Mouse (Mus musculus): ENCODE results near the gene Rbm5. TPM values are rescaled to one million over a fixed set of nuclear protein-coding genes. Genes with fewer than 3 reads are reported as not detected.

Rbm5 gene
- 334 TPM for polyA plus RNA-seq (2015; fragmentation: Illumina TruSeq; extraction: RNeasy Lipid Tissue Mini Kit (QIAGEN cat#74804); ENCODE audit: insufficient read depth, low replicate concordance)

DNA sequence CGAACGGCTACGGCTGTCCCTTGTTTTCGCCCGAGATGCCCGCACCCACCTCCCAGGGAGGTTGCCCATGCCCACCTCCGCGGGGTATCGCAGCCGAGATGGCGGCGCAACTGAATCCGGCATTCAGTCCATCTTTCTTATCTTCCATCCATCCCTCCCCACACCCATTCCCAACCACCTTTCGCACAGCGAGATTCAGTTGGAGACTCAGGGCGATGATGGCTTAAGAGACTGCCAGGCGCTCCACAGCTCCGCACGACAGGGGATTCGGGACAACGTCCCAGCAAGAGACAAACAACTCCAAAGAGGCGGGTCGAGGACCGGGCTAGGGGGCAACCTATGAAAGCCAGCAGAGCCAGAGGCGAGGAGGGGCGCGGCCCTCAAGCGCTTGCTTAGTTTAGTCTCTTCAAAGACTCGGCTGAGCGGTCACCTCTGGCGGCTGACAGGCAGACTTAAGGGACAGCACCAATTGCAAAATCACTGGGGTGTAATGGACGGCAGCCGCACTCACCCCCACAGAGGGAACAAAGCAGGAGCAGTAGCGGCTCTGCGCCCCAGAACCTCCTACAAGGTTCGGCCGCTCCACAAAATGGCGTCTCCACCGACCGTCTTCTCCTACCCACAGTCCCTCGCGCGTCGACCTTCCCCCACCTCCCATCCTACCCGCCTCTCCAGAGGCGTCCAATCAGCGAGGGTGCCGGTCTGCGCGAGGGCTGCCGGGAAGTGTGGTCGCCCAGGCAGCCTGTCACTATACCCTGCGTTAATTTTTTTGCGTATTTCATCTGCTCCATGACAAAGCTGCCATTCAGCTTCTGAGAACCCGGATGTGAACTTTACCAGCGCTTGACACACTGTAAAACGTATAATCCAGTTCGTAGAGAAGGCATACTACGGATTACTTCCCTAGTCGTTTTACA is at the start of gene Rbm5:
Rbm5 (minus strand) TSS at position 623 of the 917 bp plus-strand sequence.

DNA sequence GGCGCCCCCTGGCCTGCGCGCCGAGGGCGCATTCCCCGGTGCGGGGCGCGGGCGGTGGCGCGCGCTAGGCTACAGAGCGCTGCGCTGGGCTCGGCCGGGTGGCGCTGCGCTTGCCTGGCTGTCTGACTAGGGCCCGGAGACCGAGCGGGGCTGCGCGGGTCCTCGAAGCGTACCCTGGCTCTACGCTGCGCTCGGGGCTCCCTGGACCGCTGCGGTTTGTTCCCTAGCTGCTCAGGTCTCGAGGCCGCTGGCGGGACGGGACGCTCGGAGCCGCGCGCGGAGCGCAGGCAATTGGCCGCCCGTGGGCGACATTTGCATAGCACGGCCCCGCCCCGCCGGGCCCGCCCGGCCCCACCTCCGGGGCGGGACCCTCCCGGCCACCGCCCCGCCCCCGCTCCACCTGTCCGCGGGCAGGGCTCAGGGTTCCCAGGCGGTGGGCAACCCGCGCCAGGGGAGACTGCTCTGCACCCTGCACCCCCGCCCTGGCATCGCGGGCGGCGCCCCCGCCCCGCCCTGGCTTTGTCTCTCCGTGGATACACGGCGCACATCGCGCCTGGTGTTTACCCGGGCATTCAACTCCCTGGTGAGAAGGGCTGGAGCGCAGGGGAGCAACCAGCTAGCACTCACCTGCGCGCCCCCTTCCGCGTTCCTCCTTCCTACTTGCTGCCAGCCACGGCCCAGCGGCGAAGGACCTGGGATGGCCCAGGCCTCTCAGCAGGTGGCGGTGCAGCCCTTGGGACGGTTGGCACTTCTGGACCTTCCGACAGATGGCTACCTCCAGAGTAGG is 60.9 kb downstream of the Rbm5 start, which contains the start of gene Sema3f:
Sema3f (minus strand) TSS at position 779 of the 787 bp plus-strand sequence.

Other genes starting within 250 kb of the Rbm5 start
- gene Tmem115, start 237.1 kb downstream of the Rbm5 start, polyA plus RNA-seq (2015; fragmentation: Illumina TruSeq; extraction: RNeasy Lipid Tissue Mini Kit (QIAGEN cat#74804); ENCODE audit: insufficient read depth, low replicate concordance), result 5.3 TPM
- gene Cyb561d2, start 228.8 kb downstream of the Rbm5 start, polyA plus RNA-seq (2015; fragmentation: Illumina TruSeq; extraction: RNeasy Lipid Tissue Mini Kit (QIAGEN cat#74804); ENCODE audit: insufficient read depth, low replicate concordance), result 11.6 TPM
- 20.9 TPM for gene Nprl2, start 228.8 kb downstream of the Rbm5 start, polyA plus RNA-seq (2015; fragmentation: Illumina TruSeq; extraction: RNeasy Lipid Tissue Mini Kit (QIAGEN cat#74804); ENCODE audit: insufficient read depth, low replicate concordance)
- 0.14 TPM for gene Zmynd10, start 223.7 kb downstream of the Rbm5 start, polyA plus RNA-seq (2015; fragmentation: Illumina TruSeq; extraction: RNeasy Lipid Tissue Mini Kit (QIAGEN cat#74804); ENCODE audit: insufficient read depth, low replicate concordance)
- 39.0 TPM for gene Rassf1, start 219.4 kb downstream of the Rbm5 start, polyA plus RNA-seq (2015; fragmentation: Illumina TruSeq; extraction: RNeasy Lipid Tissue Mini Kit (QIAGEN cat#74804); ENCODE audit: insufficient read depth, low replicate concordance)
- gene Tusc2, start 207.7 kb downstream of the Rbm5 start, polyA plus RNA-seq (2015; fragmentation: Illumina TruSeq; extraction: RNeasy Lipid Tissue Mini Kit (QIAGEN cat#74804); ENCODE audit: insufficient read depth, low replicate concordance), result 30.9 TPM
- 3.6 TPM for gene Hyal2, start 203.1 kb downstream of the Rbm5 start, polyA plus RNA-seq (2015; fragmentation: Illumina TruSeq; extraction: RNeasy Lipid Tissue Mini Kit (QIAGEN cat#74804); ENCODE audit: insufficient read depth, low replicate concordance)
- 4.6 TPM for gene Hyal1, start 194.1 kb downstream of the Rbm5 start, polyA plus RNA-seq (2015; fragmentation: Illumina TruSeq; extraction: RNeasy Lipid Tissue Mini Kit (QIAGEN cat#74804); ENCODE audit: insufficient read depth, low replicate concordance)
- gene Naa80, start 192.1 kb downstream of the Rbm5 start, polyA plus RNA-seq (2015; fragmentation: Illumina TruSeq; extraction: RNeasy Lipid Tissue Mini Kit (QIAGEN cat#74804); ENCODE audit: insufficient read depth, low replicate concordance), result 2.7 TPM
- 0.12 TPM for gene Hyal3, start 190.2 kb downstream of the Rbm5 start, polyA plus RNA-seq (2015; fragmentation: Illumina TruSeq; extraction: RNeasy Lipid Tissue Mini Kit (QIAGEN cat#74804); ENCODE audit: insufficient read depth, low replicate concordance)
- gene Ifrd2, start 183.4 kb downstream of the Rbm5 start, polyA plus RNA-seq (2015; fragmentation: Illumina TruSeq; extraction: RNeasy Lipid Tissue Mini Kit (QIAGEN cat#74804); ENCODE audit: insufficient read depth, low replicate concordance), result 38.0 TPM
- 1.8 TPM for gene Sema3b, start 161.8 kb downstream of the Rbm5 start, polyA plus RNA-seq (2015; fragmentation: Illumina TruSeq; extraction: RNeasy Lipid Tissue Mini Kit (QIAGEN cat#74804); ENCODE audit: insufficient read depth, low replicate concordance)
- 273 TPM for gene Gnai2, start 135.6 kb downstream of the Rbm5 start, polyA plus RNA-seq (2015; fragmentation: Illumina TruSeq; extraction: RNeasy Lipid Tissue Mini Kit (QIAGEN cat#74804); ENCODE audit: insufficient read depth, low replicate concordance)
- gene Slc38a3, start 101.5 kb downstream of the Rbm5 start, polyA plus RNA-seq (2015; fragmentation: Illumina TruSeq; extraction: RNeasy Lipid Tissue Mini Kit (QIAGEN cat#74804); ENCODE audit: insufficient read depth, low replicate concordance), result not detected
- not detected for gene Gnat1, start 91.3 kb downstream of the Rbm5 start, polyA plus RNA-seq (2015; fragmentation: Illumina TruSeq; extraction: RNeasy Lipid Tissue Mini Kit (QIAGEN cat#74804); ENCODE audit: insufficient read depth, low replicate concordance)
- 17.7 TPM for gene Sema3f, start 60.5 kb downstream of the Rbm5 start, polyA plus RNA-seq (2015; fragmentation: Illumina TruSeq; extraction: RNeasy Lipid Tissue Mini Kit (QIAGEN cat#74804); ENCODE audit: insufficient read depth, low replicate concordance)
- 155 TPM for gene Rbm6, start 102.2 kb upstream of the Rbm5 start, polyA plus RNA-seq (2015; fragmentation: Illumina TruSeq; extraction: RNeasy Lipid Tissue Mini Kit (QIAGEN cat#74804); ENCODE audit: insufficient read depth, low replicate concordance)
- 3.9 TPM for gene Mon1a, start 117.2 kb upstream of the Rbm5 start, polyA plus RNA-seq (2015; fragmentation: Illumina TruSeq; extraction: RNeasy Lipid Tissue Mini Kit (QIAGEN cat#74804); ENCODE audit: insufficient read depth, low replicate concordance)
- 0.36 TPM for gene Mst1r, start 135.9 kb upstream of the Rbm5 start, polyA plus RNA-seq (2015; fragmentation: Illumina TruSeq; extraction: RNeasy Lipid Tissue Mini Kit (QIAGEN cat#74804); ENCODE audit: insufficient read depth, low replicate concordance)
- not detected for gene Actl11, start 157.5 kb upstream of the Rbm5 start, polyA plus RNA-seq (2015; fragmentation: Illumina TruSeq; extraction: RNeasy Lipid Tissue Mini Kit (QIAGEN cat#74804); ENCODE audit: insufficient read depth, low replicate concordance)
- not detected for gene Camkv, start 164.7 kb upstream of the Rbm5 start, polyA plus RNA-seq (2015; fragmentation: Illumina TruSeq; extraction: RNeasy Lipid Tissue Mini Kit (QIAGEN cat#74804); ENCODE audit: insufficient read depth, low replicate concordance)
- gene Traip, start 179.1 kb upstream of the Rbm5 start, polyA plus RNA-seq (2015; fragmentation: Illumina TruSeq; extraction: RNeasy Lipid Tissue Mini Kit (QIAGEN cat#74804); ENCODE audit: insufficient read depth, low replicate concordance), result 4.5 TPM
- 103 TPM for gene Uba7, start 204.5 kb upstream of the Rbm5 start, polyA plus RNA-seq (2015; fragmentation: Illumina TruSeq; extraction: RNeasy Lipid Tissue Mini Kit (QIAGEN cat#74804); ENCODE audit: insufficient read depth, low replicate concordance)
- gene Gm20661, start 212.1 kb upstream of the Rbm5 start, polyA plus RNA-seq (2015; fragmentation: Illumina TruSeq; extraction: RNeasy Lipid Tissue Mini Kit (QIAGEN cat#74804); ENCODE audit: insufficient read depth, low replicate concordance), result 0.26 TPM
- 3.9 TPM for gene Inka1, start 214.9 kb upstream of the Rbm5 start, polyA plus RNA-seq (2015; fragmentation: Illumina TruSeq; extraction: RNeasy Lipid Tissue Mini Kit (QIAGEN cat#74804); ENCODE audit: insufficient read depth, low replicate concordance)
- 1.5 TPM for gene Cdhr4, start 221.5 kb upstream of the Rbm5 start, polyA plus RNA-seq (2015; fragmentation: Illumina TruSeq; extraction: RNeasy Lipid Tissue Mini Kit (QIAGEN cat#74804); ENCODE audit: insufficient read depth, low replicate concordance)
- gene Gm20662, start 225.4 kb upstream of the Rbm5 start, polyA plus RNA-seq (2015; fragmentation: Illumina TruSeq; extraction: RNeasy Lipid Tissue Mini Kit (QIAGEN cat#74804); ENCODE audit: insufficient read depth, low replicate concordance), result 1.9 TPM
- 83.7 TPM for gene Ip6k1, start 231.5 kb upstream of the Rbm5 start, polyA plus RNA-seq (2015; fragmentation: Illumina TruSeq; extraction: RNeasy Lipid Tissue Mini Kit (QIAGEN cat#74804); ENCODE audit: insufficient read depth, low replicate concordance)